Mouse (Mus musculus): ENCODE measurements around the gene Icos.

Icos gene

GRCm38 (mm10) chr1:61042842-61043241 lies 65.1 kb downstream of the Icos start:
- DNase-seq, result peak; percentile 6

GRCm38 (mm10) chr1:61046055-61046705 lies 68.5 kb downstream of the Icos start:
- no peak for DNase-seq

- no peak for DNase-seq
Measured at GRCm38 (mm10) chr1:61047336-61047735, 69.6 kb downstream of the Icos start.
